Mouse (Mus musculus): ENCODE measurements around the gene Cnpy1. TPM values are rescaled to one million over a fixed set of nuclear protein-coding genes. Genes with fewer than 3 reads are reported as not detected.

Cnpy1 gene
- 0.24 TPM for polyA plus RNA-seq (2014; fragmentation: Illumina TruSeq; extraction: RNeasy Lipid Tissue Mini Kit (QIAGEN cat#74804); ENCODE audit: low read depth, low replicate concordance)

DNA sequence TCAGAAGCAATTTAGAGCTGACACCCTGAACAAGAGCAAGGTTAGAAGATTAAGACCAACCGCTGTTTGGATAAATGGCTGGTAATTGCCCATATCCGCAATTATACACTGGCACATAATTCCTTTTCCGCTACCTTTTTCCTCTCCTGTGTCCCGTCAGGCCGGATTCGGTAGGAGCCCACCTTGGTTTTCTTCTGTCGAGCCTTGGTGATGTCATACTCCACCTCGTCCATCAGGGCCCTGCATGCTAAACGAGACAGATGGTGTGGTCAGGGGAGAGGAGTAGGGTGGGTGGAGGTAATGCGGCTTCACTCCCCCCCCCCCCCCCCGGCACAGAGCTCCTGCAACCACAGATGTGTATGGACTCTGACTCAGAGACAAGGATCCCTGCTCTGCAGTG lies at the start of gene Cnpy1:
Gene Cnpy1 (minus strand): TSS at position 233 of the 400 bp plus-strand sequence.

DNA sequence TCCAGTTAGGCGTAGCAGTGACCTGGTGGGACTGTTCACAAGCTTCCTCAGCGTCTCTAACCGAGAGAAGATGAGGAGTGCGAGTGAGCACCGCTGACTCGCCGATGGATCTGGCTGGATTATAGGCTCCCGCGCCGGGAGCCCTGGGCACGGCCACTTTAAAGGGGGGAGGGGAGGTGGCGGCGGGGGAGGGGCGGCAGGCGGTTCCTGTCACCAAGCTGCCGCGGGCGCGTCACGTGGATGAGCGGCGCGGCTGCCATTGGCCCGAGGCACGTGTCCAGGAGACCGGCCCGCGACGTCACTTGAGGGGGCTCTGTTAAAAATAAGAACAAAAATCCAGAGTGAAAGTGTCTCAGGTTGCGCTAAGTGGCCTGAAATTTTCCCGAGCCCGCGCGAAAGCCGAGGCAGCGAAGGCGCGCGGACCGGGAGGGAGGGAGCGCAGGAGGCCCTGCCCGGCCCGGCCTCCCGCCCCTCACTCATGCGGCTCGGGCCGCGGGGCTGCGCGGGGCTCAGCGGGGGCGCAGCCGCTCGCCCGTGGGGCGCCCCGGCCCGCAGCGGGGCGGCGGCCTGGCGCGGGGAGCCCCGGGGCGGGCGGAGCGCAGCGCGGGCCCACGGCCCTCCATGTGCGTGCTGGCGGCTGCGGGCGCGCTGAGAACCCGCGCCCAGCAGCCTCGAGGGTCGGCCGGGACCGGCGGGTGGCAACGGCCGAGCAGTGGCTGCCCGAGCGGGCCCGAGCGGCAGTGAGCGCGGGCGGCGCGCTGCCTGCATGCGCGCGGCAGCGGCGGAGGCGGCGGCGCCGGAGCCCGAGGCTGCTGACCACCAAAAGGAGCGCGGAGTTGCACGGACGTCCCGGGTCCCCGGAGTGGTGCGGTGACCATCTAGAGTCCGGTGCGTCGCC lies 80.0 kb downstream of the Cnpy1 start, which contains the start of gene En2:
Gene En2 (plus strand): TSS at position 337 of the 898 bp plus-strand sequence.

Other genes with a start within 250 kb of the Cnpy1 start
- gene Insig1, start 174.4 kb downstream of the Cnpy1 start, polyA plus RNA-seq (2014; fragmentation: Illumina TruSeq; extraction: RNeasy Lipid Tissue Mini Kit (QIAGEN cat#74804); ENCODE audit: low read depth, low replicate concordance), result 50.6 TPM
- gene En2, start 80.1 kb downstream of the Cnpy1 start, polyA plus RNA-seq (2014; fragmentation: Illumina TruSeq; extraction: RNeasy Lipid Tissue Mini Kit (QIAGEN cat#74804); ENCODE audit: low read depth, low replicate concordance), result not detected
- 40.0 TPM for gene Rbm33, start 71.3 kb upstream of the Cnpy1 start, polyA plus RNA-seq (2014; fragmentation: Illumina TruSeq; extraction: RNeasy Lipid Tissue Mini Kit (QIAGEN cat#74804); ENCODE audit: low read depth, low replicate concordance)
- 2.1 TPM for gene Shh, start 221.4 kb upstream of the Cnpy1 start, polyA plus RNA-seq (2014; fragmentation: Illumina TruSeq; extraction: RNeasy Lipid Tissue Mini Kit (QIAGEN cat#74804); ENCODE audit: low read depth, low replicate concordance)